Mouse (Mus musculus): ENCODE data around the gene Rab9b. TPM values are rescaled to one million over a fixed set of nuclear protein-coding genes. Genes with fewer than 3 reads are reported as not detected.

The Rab9b gene
- polyA plus RNA-seq, 1 experiment from 2014 or later = 0.20 TPM

Other genes with a start within 250 kb of the Rab9b start
- gene Tceal1, start 160.8 kb downstream of the Rab9b start, polyA plus RNA-seq (2015; fragmentation: Nextera tagmentation; extraction: Ambion mirVana) = 8.7 and 9.3 TPM in 2 replicates
- gene Morf4l2, start 125.1 kb downstream of the Rab9b start, polyA plus RNA-seq (2015; fragmentation: Nextera tagmentation; extraction: Ambion mirVana) = 292 and 337 TPM in 2 replicates
- not detected in 2 replicates for gene Glra4, start 88.6 kb downstream of the Rab9b start, polyA plus RNA-seq (2015; fragmentation: Nextera tagmentation; extraction: Ambion mirVana)
- 3.7 and 4.0 TPM in 2 replicates for gene Plp1, start 46.1 kb downstream of the Rab9b start, polyA plus RNA-seq (2015; fragmentation: Nextera tagmentation; extraction: Ambion mirVana)
- gene H2bfm, start 58.6 kb upstream of the Rab9b start, polyA plus RNA-seq (2015; fragmentation: Nextera tagmentation; extraction: Ambion mirVana) = not detected in 2 replicates
- 8.4 and 10.8 TPM in 2 replicates for gene Tmsb15b2, start 106.7 kb upstream of the Rab9b start, polyA plus RNA-seq (2015; fragmentation: Nextera tagmentation; extraction: Ambion mirVana)
- gene Tmsb15l, start 108.1 kb upstream of the Rab9b start, polyA plus RNA-seq (2015; fragmentation: Nextera tagmentation; extraction: Ambion mirVana) = 1.5 and 1.9 TPM in 2 replicates
- 10.1 and 12.4 TPM in 2 replicates for gene Tmsb15b1, start 108.1 kb upstream of the Rab9b start, polyA plus RNA-seq (2015; fragmentation: Nextera tagmentation; extraction: Ambion mirVana)
- gene Zcchc18, start 124.4 kb upstream of the Rab9b start, polyA plus RNA-seq (2015; fragmentation: Nextera tagmentation; extraction: Ambion mirVana) = 1.9 and 2.0 TPM in 2 replicates
- 4.5 and 4.9 TPM in 2 replicates for gene Slc25a53, start 169.5 kb upstream of the Rab9b start, polyA plus RNA-seq (2015; fragmentation: Nextera tagmentation; extraction: Ambion mirVana)
- gene Fam199x, start 180.8 kb upstream of the Rab9b start, polyA plus RNA-seq (2015; fragmentation: Nextera tagmentation; extraction: Ambion mirVana) = 3.5 and 4.1 TPM in 2 replicates